Comparison of ENCODE assay signal across 1 mouse cellular context in the genomic region with DNA sequence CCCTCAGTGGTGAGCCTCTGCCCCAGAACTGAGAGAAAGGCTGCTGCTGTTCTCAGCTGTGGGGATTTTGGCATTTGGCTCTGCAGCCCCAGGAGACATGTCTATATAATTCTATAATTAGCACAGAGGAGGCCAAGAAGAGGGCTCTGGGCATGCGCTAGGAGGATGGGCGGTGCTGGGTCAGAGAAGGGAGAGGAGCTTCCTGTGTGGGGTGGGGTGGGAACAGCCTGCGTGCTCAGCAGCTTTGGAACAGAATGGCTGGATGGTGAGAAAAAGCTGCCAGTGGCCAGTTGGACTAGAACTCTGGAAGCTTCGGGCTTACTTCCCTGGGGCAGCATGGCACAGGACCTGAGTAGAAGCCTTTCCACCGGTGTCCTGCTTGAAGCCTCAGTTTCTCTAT.
TF ChIP-seq lines count a peak whose summit lies in the region.

No protein-coding gene starts in this region.

TF ChIP-seq in CH12.LX, 34 proteins besides CTCF, POLR2A, EP300 and RAD21 (continued from another document):
- no peak for TF ChIP-seq MYC (IDR thresholded peaks at IDR 0.05; ENCODE audit: low read depth, low read length)
- TF ChIP-seq NRF1 (IDR thresholded peaks at IDR 0.05; ENCODE audit: low read depth, low read length) = peak; percentile 97
- peak; percentile 43; the same call in 1 of the 2 replicates for TF ChIP-seq TCF12 (IDR thresholded peaks at IDR 0.05; ENCODE audit: low read depth, low read length)
- peak; percentile 50; the same call in 1 of the 2 replicates for TF ChIP-seq IRF4 (IDR thresholded peaks at IDR 0.05; ENCODE audit: low read depth, low read length)
- TF ChIP-seq PAX5 (IDR thresholded peaks at IDR 0.05; ENCODE audit: low read length) = no peak
- no peak for TF ChIP-seq KAT2A (IDR thresholded peaks at IDR 0.05; ENCODE audit: insufficient replicate concordance, low read length)
- TF ChIP-seq ZC3H11A (IDR thresholded peaks at IDR 0.05; ENCODE audit: low read depth, low read length) = no peak
- TF ChIP-seq GABPA (IDR thresholded peaks at IDR 0.05; ENCODE audit: insufficient replicate concordance, low read depth, low read length) = no peak
